Mouse (Mus musculus) adrenal gland, adult 18-20 months (tissue): ENCODE data around the gene Ramac. TPM values are rescaled to one million over a fixed set of nuclear protein-coding genes. Genes with fewer than 3 reads are reported as not detected.

Experiments
- DNase-seq, 2 experiments: peaks; one replicate each; pipeline ENCODE4 v3.0.0; 2021 to 2022; ENCODE audit warnings: low spot score in 2 of 2
- total RNA-seq, 2 experiments: library from RNA; stranded (reverse); gene quantifications; 1 replicate in 1 of 2; 2 replicates in 1 of 2; pipeline ENCODE4 v1.2.3; 2021

Ramac gene
- total RNA-seq, 2 experiments from 2014 or later, result 34.7 to 44.7 TPM

DNA sequence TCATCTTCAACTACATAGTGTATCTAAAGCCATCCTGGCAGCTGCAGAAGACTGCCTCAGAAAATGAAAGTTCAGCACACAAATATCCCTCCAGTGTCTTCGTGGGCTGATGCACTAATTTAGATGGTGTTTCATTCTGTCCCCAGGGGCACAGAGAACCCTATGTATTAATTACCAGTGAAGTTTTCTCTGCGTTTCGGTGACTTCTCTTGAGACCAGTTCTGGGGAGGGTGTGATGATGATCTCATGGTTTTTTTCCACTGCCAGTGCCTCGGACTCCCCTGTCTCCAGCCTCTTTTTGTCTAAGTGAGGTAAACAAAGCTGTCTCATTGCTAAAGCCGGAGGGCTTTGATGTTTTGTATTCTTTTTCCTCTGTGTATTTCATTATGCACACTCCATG is 12.6 kb downstream of the Ramac start:
- DNase-seq, result no peak

- DNase-seq, result no peak
Observed at GRCm38 (mm10) chr7:81777667-81778218, 15.0 kb downstream of the Ramac start.

GRCm38 (mm10) chr7:81788536-81788935 is 25.8 kb downstream of the Ramac start:
- DNase-seq, result no peak

DNA sequence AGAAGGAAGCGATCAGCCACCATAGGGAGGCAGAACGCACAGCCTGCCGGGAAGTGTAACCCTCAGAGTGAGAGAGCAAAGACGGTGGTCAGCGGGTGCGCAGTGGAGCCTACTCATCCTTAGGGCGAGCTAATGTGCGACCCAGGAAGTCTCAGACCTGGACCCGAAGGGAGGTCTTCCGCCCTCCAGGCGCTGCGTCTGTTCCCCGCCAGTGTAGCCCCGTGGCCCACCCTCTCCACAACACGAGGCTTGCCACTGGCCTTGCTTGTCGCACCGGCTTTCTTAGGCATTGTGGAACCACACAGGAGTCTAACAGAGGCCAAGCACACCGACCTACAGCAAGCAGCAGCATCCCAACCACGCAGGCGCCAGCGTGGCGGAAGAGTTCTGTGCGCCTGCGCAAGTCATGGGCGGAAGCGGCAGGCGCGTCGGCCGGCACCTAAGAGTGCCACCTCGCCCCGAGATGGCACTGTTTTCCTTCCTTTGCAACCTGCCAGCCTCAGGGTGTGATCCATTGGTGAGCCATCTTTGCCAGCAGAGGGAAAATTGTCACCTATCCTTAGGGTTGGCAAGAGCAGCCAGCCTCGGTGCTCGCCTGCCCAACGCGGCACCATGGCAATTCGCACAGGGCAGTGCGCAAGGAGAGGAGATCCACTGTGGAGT is 26.5 kb downstream of the Ramac start, which contains the start of gene 3110040N11Rik:
Gene 3110040N11Rik, minus strand, starts transcription at position 384 of the 663 bp plus-strand sequence.
- peak; percentile 79 to 84 for DNase-seq

GRCm38 (mm10) chr7:81806067-81806466 is 43.3 kb downstream of the Ramac start:
- DNase-seq, result no peak

Other genes with a start within 250 kb of the Ramac start
- 1 to 10 TPM in 1 of 2 experiments, under 1 TPM in 1; 0.66 to 6.2 TPM for gene Fsd2, start 196.0 kb upstream of the Ramac start, total RNA-seq
- gene Whamm, start 191.7 kb upstream of the Ramac start, total RNA-seq, result 10 to 100 TPM; 18.9 to 20.1 TPM
- gene Homer2, start 55.4 kb upstream of the Ramac start, total RNA-seq, result 1 to 10 TPM; 1.7 to 4.9 TPM
- 10 to 100 TPM; 30.4 to 43.2 TPM for gene 3110040N11Rik, start 26.6 kb downstream of the Ramac start, total RNA-seq
- 100 to 1,000 TPM; 118 to 124 TPM for gene Btbd1, start 66.5 kb downstream of the Ramac start, total RNA-seq
- gene Gm10160, start 92.9 kb downstream of the Ramac start, total RNA-seq, result not detected
- 10 to 100 TPM; 17.2 to 23.0 TPM for gene Tm6sf1, start 96.1 kb downstream of the Ramac start, total RNA-seq
- gene Hdgfl3, start 171.5 kb downstream of the Ramac start, total RNA-seq, result 1 to 10 TPM; 6.9 to 9.4 TPM
- gene Bnc1, start 229.4 kb downstream of the Ramac start, total RNA-seq, result 1 to 10 TPM in 1 of 2 experiments, under 1 TPM in 1; 0.60 to 1.5 TPM